Mouse (Mus musculus) kidney, adult 2 months (tissue): ENCODE results near the gene Gspt1.

ENCODE experiments used
- CTCF ChIP-seq: fragments of 200-500 bp; conservative IDR thresholded peaks from 2 replicates; pipeline ENCODE4 v1.5.1; 2011; ENCODE audit warnings: low read depth, mild to moderate bottlenecking, control low read depth, low read length, moderate library complexity, mixed read lengths; ENCODE audit not compliant: insufficient read depth, insufficient read length
- POLR2A ChIP-seq: fragments of 200-500 bp; IDR thresholded peaks from one replicate; pipeline ENCODE4 v1.6.1; 2011; ENCODE audit warnings: low read depth, low read length, control low read depth

GRCm38 (mm10) chr16:11176884-11177244 lies 77.3 kb downstream of the Gspt1 start:
- TF ChIP-seq POLR2A, result no peak
- no peak for TF ChIP-seq CTCF
